Mouse (Mus musculus): ENCODE data around the gene Adamtsl1. TPM values are rescaled to one million over a fixed set of nuclear protein-coding genes. Genes with fewer than 3 reads are reported as not detected.

Gene Adamtsl1
- total RNA-seq, 4 experiments from 2014 or later, result 3.1 to 4.7 (median 3.7) TPM

DNA sequence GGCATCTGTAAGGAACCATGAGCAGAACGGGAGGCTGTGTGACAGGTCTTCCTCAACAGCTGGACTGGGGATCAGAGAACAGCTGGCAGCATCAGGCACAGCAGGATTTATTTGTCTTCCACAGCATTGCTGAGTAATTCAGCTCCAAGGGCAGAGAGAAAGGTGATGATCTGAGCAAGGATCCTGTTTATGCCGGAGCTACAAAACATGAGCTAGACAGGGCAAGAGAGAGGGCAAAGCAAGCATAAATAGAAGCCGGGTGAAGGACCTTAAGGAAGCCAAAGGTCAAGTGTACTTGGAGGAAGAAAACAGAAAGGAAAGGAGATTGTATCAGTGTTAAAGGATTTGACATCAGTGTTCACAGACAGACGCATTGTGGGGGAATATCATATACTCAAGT is 158.3 kb downstream of the Adamtsl1 start:
- no peak for DNase-seq (ENCODE audit: low spot score in 2 of 2)

DNA sequence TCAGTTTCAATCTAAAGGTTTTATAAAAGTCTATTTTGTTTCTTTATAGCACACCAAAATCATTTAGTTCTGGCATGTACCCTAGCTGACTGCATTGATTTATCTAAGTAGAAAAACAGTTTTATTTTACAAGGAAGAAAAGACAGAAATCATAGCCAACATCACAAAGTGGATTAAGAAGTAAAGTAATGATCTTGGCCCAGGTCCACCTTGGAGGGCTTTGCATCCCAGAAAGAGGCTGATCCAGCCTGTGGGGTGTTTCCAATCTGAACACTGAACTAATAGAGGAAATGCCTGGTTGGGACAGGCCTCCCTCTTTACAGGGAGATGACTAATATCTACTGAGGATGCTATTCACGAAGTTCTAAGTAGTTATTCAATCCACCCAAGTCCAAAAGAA is 163.6 kb downstream of the Adamtsl1 start:
- DNase-seq (ENCODE audit: low spot score in 2 of 2), result no peak

- no peak for DNase-seq (ENCODE audit: low spot score in 2 of 2)
Observed at GRCm38 (mm10) chr4:85686160-85686559, 172.2 kb downstream of the Adamtsl1 start.

GRCm38 (mm10) chr4:85695237-85695636 is 181.3 kb downstream of the Adamtsl1 start:
- DNase-seq (ENCODE audit: low spot score in 2 of 2), result no peak

GRCm38 (mm10) chr4:85707352-85708057 is 193.5 kb downstream of the Adamtsl1 start:
- DNase-seq (ENCODE audit: low spot score in 2 of 2), result no peak

DNA sequence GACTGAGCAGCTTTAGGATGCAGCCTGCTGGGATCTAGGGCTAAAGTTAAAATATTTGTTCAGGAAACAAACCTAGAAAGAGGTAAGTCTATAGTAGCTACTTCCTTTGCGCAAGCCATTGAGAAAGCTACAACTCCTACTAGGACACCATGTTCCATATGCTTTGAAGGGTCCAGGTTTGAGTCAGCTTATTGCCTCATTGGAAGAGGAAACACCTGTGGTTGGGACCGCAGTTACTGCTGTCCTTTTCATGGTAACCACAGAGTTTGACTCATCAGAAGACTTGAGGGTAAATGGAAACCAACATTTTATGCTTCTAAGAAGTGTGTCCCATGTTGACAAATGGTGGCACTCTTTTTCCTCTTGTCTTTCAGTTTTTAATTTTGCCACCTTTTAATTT is 195.7 kb downstream of the Adamtsl1 start:
- DNase-seq (ENCODE audit: low spot score in 2 of 2), result no peak

GRCm38 (mm10) chr4:85724999-85725398 is 211.0 kb downstream of the Adamtsl1 start:
- no peak for DNase-seq (ENCODE audit: low spot score in 2 of 2)

DNA sequence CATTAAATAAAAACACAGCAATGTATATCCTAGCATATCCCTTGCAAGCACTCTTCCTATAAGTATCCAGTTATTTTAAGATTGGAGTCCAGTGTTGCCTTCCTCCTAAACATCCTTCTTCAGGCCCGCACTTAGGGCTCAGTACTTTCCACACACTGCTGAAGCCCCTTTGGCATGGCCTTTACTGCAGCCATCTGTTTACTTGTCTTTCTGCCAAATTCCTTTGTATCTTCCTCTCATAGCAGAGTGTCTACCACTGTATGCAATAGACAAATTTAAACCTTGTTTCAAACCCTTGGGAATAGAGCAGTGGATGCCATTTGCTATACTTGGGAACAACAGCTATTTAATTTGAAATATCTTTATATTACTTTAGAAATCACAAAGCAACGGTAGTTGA is 213.8 kb downstream of the Adamtsl1 start:
- no peak for DNase-seq (ENCODE audit: low spot score in 2 of 2)

- DNase-seq (ENCODE audit: low spot score in 2 of 2), result no peak
Observed at GRCm38 (mm10) chr4:85728416-85728815, 214.4 kb downstream of the Adamtsl1 start.

- DNase-seq (ENCODE audit: low spot score in 2 of 2), result no peak
Observed at GRCm38 (mm10) chr4:85740478-85740877, 226.5 kb downstream of the Adamtsl1 start.

DNA sequence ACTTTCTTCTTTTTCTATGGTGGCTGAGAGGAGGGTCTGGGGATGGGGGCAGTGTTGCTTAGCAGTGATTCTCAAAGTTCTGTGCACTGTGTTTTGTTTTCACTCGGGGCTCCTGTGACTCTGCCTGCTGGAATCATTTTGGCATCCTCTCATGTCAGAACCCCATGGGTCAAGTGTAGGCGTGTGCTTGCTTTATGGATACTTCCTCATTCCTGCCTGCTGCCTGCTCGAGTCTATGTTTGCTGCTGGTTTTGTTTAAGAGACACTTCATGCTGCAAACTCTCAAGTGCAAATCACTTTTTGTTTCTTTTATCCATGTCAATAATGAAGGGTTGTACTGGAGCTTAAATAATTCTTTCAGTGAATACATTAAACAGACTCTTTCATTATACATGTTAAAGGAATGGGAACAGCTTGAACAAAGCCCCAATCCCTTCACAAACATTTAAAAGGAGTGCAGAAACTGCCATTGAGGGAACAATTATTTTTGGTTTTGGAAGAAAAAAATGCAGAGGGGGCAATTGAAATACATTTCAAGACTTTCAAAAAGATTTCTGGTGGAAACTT is 227.9 kb downstream of the Adamtsl1 start:
- DNase-seq (ENCODE audit: low spot score in 2 of 2), result no peak

- no peak for DNase-seq (ENCODE audit: low spot score in 2 of 2)
Observed at GRCm38 (mm10) chr4:85743427-85743826, 229.5 kb downstream of the Adamtsl1 start.

GRCm38 (mm10) chr4:85762684-85763083 is 248.7 kb downstream of the Adamtsl1 start:
- no peak for DNase-seq (ENCODE audit: low spot score in 2 of 2)

GRCm38 (mm10) chr4:85763161-85764014 is 249.4 kb downstream of the Adamtsl1 start:
- no peak for DNase-seq (ENCODE audit: low spot score in 2 of 2)

DNA sequence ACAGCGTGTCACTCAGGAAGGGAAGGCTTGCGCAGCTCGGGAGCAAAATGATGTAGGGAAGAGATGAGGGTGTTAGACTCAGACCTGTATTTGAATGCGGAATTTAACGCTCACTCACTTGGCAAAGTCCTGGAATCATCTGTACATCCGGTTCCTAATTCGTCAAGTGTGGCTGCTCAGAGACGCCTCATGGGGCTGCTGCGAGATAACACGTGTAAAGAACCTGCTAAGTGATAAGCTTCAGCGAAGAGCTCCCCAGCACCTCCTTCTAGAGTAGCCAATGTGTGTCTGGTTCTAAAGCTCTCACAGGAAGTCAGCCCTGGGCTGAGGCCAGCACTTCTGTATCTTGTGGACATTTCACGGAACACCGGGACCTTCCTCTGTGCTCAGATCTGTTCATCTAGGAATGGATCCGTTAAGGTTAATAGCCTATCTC is 250.1 kb downstream of the Adamtsl1 start:
- DNase-seq (ENCODE audit: low spot score in 2 of 2), result no peak

DNA sequence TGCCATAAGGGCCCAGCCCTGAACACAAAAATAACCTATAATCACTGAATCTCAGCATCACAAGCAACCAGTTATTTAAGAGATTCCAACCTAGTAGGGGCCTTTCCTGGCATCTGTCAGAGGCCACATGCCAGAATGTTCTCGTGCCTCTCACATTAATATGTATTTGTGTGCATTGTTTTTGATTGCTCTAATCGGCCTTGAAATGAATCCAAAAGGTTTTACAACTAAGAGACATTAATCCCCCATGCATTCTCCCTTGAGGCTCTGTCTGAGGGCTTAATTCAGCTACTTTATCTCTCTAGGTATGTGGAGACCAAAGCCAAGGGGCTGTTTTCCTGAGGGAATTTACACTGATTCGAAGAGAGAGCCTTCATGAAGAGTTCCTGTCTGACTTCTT is 250.5 kb downstream of the Adamtsl1 start:
- DNase-seq (ENCODE audit: low spot score in 2 of 2), result no peak

GRCm38 (mm10) chr4:85767666-85768065 is 253.7 kb downstream of the Adamtsl1 start:
- DNase-seq (ENCODE audit: low spot score in 2 of 2), result no peak

DNA sequence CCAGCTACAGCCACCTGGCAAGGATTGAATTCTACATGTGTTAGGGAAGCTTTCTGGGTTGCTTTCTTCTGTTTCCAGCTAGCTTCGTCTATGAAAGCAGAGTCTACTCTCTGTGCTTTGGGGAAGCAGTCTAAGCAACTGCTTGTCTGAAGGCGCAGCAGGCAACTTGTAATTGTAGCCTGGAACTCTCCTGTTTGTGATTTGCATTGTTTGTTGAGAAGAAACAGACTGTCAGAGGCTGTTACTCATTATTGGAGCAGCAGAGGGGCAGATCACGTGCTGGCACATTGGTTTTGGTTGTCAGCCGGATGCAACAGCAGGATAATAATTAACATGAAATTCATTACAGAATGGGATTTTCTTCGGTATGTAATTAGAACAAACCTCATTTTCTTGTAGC is 254.1 kb downstream of the Adamtsl1 start:
- no peak for DNase-seq (ENCODE audit: low spot score in 2 of 2)

GRCm38 (mm10) chr4:85782511-85782910 is 268.5 kb downstream of the Adamtsl1 start:
- no peak for DNase-seq (ENCODE audit: low spot score in 2 of 2)

DNA sequence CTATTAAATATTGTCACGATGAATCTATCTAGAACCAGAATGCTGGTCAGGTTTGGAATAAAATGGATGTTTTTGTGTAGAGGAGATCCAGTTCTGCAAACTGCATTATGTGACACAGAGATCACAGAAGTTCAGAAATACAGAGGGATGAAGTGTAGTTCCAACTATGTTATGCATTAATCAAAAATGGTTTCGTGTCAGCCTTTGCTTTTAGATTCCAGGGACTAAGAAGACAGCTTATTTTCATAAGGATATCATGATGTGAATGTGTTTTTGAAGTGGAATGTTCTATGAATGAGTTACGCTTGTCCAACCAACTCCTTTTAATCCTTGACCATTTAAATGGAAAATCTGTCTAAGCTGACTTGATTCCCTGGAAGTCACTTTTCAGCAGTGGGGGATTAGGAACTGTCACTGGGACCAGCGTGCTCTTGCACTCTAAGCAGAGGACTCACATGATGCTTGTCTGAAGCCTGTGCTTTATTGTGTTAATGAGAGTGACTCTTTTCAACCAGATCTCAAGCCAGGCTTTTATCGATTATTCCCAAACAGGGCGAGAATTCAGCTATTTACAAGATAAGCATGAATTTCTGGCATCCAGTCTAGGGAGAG is 269.9 kb downstream of the Adamtsl1 start:
- DNase-seq (ENCODE audit: low spot score in 2 of 2), result no peak

GRCm38 (mm10) chr4:85784428-85784827 is 270.5 kb downstream of the Adamtsl1 start:
- DNase-seq (ENCODE audit: low spot score in 2 of 2), result no peak

DNA sequence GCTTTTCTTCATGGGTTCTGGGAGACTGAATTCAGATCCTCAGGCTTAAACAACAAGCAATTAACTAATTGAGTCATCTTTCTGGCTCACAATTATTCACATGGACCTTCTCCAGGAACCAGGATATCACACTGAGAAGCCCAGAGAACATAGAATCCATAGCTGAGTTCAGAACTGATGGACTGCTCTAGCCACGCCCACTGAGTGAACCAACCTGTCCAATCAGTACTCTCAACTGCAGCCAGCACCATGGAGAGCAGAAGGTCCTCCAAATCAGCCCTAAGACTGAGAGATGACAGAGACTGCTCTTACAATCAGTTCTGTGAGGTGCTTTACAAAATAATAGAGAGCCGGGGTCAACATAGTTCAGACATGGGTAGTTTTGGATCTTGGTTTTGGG is 276.3 kb downstream of the Adamtsl1 start:
- no peak for DNase-seq (ENCODE audit: low spot score in 2 of 2)

Measured in gastrocnemius, adult 8-10 months (tissue).